Mouse (Mus musculus): Measurements from ENCODE around the gene Rcsd1. TPM values are rescaled to one million over a fixed set of nuclear protein-coding genes. Genes with fewer than 3 reads are reported as not detected.
A peak's percentile ranks its signal among the peaks of the same experiment; 100 is the strongest.

Gene Rcsd1
- polyA plus RNA-seq, 1 experiment from 2014 or later, result 53.7 TPM

DNA sequence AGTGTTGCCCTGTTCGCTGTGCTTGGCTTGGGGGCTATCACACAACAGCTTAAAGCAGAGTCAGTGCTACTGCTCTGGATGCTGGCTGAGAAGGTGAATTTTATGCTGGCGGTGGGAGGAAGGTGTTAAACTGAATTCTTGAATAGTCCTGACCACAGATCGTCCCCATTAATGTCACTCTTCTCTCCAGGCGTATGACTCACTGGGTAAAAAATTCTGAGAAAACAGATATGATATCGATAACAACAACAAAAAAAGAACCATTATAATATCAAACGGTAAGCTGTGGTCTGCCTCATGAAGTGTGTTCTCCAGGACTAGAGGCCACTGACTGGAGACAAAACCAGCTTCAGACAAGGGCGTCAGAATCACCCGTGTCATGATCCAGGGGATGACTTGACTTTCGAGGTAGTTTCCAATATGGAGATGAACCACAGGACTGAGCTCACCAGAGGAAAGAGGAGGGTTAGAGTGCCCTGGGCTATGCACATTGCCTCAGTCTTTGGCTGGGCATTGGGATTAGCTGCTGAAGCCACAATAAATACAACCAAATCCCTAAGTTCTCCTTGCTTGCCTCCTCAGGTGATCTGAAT, 13.1 kb upstream of the Rcsd1 start:
- ATAC-seq (replicated peaks; ENCODE audit: low FRiP score, low read depth) (no peak), DNase-seq (ENCODE audit: low spot score) (no peak)
- Histone ChIP-seq H3K27ac (no peak overlapping the region), H3K9ac (ENCODE audit: low read depth, low read length) (no peak overlapping the region), H3K4me2 (ENCODE audit: low read length) (no peak overlapping the region), H3K27me3 (ENCODE audit: insufficient read depth, low read length) (no peaks in the 10 kb centered on the region), H3K4me1 (replicated peaks; ENCODE audit: insufficient read depth, low read length) (peaks cover 27% of the 10 kb centered on the region), H3K9me3 (replicated peaks; ENCODE audit: low read length) (no peaks in the 10 kb centered on the region), H3K36me3 (ENCODE audit: insufficient read depth, low read length) (no peaks in the 10 kb centered on the region), H3K4me3 (replicated peaks; ENCODE audit: low read depth, low read length) (no peak overlapping the region)
- TF ChIP-seq CTCF (IDR thresholded peaks at IDR 0.05; ENCODE audit: low read depth), result no peak
- 87% methylated on average over 9 of the region's 9 CpGs for WGBS

DNA sequence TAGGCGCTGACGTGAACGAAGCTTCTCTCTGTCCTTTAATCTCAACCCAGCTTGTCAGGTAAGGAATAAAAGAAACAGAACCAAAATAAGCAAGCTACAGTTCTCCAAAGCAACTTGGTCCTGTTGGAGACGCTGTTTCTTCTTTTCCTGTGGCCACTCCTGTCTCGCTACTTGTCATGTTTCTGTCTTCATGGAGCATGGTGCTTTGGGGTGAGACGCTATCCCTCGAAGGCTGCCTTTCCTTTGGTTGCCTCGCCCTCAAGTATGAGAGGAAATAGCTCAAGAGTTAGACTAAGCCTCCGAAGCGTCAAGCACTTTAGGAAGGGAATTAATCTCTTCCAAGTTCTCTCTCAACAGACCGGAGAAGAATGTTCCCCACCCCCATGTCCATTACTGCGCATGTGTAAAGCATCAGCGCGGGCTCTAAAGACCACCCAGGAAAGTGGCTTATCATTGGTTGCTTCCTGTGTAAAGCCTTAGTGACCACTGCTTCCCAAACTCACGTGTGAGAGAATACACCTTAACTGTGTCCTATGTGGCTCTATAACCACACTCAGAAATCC, 9.1 kb upstream of the Rcsd1 start:
- H3K36me3 ChIP-seq (ENCODE audit: insufficient read depth, low read length), result no peaks in the 10 kb centered on the region
- 35% methylated on average over 15 of the region's 15 CpGs for WGBS
- peaks cover 17% of the 10 kb centered on the region for H3K4me1 ChIP-seq (replicated peaks; ENCODE audit: insufficient read depth, low read length)
- no peak for TF ChIP-seq CTCF (IDR thresholded peaks at IDR 0.05; ENCODE audit: low read depth)
- no peaks in the 10 kb centered on the region for H3K27me3 ChIP-seq (ENCODE audit: insufficient read depth, low read length)
- no peak overlapping the region for H3K4me3 ChIP-seq (replicated peaks; ENCODE audit: low read depth, low read length)
- no peaks in the 10 kb centered on the region for H3K9me3 ChIP-seq (replicated peaks; ENCODE audit: low read length)
- peak; percentile 82 for DNase-seq (ENCODE audit: low spot score)
- H3K27ac ChIP-seq, result peak overlapping the region; percentile 97
- H3K4me2 ChIP-seq (ENCODE audit: low read length), result peak overlapping the region; percentile 34
- ATAC-seq (replicated peaks; ENCODE audit: low FRiP score, low read depth), result no peak
- H3K9ac ChIP-seq (ENCODE audit: low read depth, low read length), result 0 out of 2 replicates have a peak overlapping the region, but pooled peaks have one; percentile 23

DNA sequence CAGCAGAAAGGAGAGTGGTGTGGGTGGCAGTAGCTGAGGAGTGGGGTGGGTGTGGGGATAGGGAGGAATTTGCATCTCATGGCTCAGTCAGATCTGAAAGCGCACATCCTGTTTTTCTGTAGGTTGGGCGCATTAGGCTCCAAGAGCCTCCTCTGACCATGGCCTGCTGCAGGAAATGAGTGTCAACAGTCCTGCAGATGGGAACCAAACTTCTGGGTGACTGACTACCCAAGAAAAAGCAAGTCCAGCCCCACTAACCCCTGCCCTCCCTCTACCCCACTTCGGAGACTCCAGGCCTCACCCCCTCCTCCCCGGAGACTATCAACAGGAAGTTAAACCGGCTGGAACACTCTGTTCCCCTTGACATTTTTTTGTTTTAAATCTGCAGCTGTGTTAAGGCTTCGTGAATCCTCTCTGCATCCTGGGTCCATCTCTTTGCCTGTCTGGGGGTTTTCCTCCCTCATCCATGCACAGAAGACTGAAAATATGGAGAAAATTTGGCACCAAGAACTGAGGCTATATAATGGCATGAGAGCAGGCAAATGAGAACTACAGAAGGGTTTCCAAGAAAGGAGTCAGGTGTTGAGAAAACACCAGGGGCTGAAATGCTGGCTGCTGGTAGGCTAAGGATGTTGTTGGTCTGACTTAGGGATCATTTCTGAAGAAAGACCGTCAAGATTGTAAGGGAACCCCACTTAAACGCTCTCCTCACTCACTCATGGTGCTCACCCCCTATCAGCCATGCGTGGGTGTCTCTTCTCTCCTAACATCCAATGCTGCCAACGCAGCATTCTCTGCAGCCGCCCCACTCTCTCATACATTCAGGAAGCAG, 8.4 kb upstream of the Rcsd1 start:
- Histone ChIP-seq H3K9me3 (replicated peaks; ENCODE audit: low read length) (no peaks in the 10 kb centered on the region), H3K27ac (peak overlapping the region; percentile 97), H3K4me3 (replicated peaks; ENCODE audit: low read depth, low read length) (no peak overlapping the region), H3K27me3 (ENCODE audit: insufficient read depth, low read length) (no peaks in the 10 kb centered on the region), H3K9ac (ENCODE audit: low read depth, low read length) (peak overlapping the region; percentile 23; the same call in 1 of the 2 replicates), H3K36me3 (ENCODE audit: insufficient read depth, low read length) (no peaks in the 10 kb centered on the region), H3K4me2 (ENCODE audit: low read length) (peak overlapping the region; percentile 34), H3K4me1 (replicated peaks; ENCODE audit: insufficient read depth, low read length) (peaks cover 17% of the 10 kb centered on the region)
- 17% methylated on average over 11 of the region's 11 CpGs for WGBS
- DNase-seq (ENCODE audit: low spot score) (peak; percentile 95), ATAC-seq (replicated peaks; ENCODE audit: low FRiP score, low read depth) (peak; percentile 87)
- no peak for TF ChIP-seq CTCF (IDR thresholded peaks at IDR 0.05; ENCODE audit: low read depth)

DNA sequence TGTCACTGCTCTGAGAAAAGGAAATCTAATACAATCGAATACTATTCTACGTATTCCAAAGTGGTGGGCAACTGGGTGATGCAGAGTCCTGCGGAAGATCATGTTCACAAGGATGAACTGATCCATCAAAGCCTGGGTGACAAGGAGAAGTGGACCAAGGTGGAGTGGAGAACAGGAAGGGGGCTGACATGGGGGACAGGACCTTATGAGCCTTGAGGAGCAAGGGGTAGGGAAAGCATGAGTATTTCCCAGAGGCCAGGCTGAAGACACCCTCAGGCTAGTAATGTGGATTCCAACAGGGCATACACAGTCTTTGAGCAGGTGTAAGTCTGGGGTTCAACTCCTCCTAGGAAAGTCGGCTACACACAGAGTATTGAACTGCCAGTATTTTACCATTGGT, 6.9 kb upstream of the Rcsd1 start:
- H3K4me3 ChIP-seq (replicated peaks; ENCODE audit: low read depth, low read length), result no peak overlapping the region
- ATAC-seq (replicated peaks; ENCODE audit: low FRiP score, low read depth), result no peak
- H3K4me2 ChIP-seq (ENCODE audit: low read length), result no peak overlapping the region
- DNase-seq (ENCODE audit: low spot score), result no peak
- no peak overlapping the region for H3K9ac ChIP-seq (ENCODE audit: low read depth, low read length)
- no peak overlapping the region; the same call in 1 of the 2 replicates for H3K27ac ChIP-seq
- TF ChIP-seq CTCF (IDR thresholded peaks at IDR 0.05; ENCODE audit: low read depth), result no peak
- H3K4me1 ChIP-seq (replicated peaks; ENCODE audit: insufficient read depth, low read length), result peaks cover 17% of the 10 kb centered on the region
- 82% methylated on average over 4 of the region's 4 CpGs for WGBS
- no peaks in the 10 kb centered on the region for H3K27me3 ChIP-seq (ENCODE audit: insufficient read depth, low read length)
- H3K36me3 ChIP-seq (ENCODE audit: insufficient read depth, low read length), result no peaks in the 10 kb centered on the region
- no peaks in the 10 kb centered on the region for H3K9me3 ChIP-seq (replicated peaks; ENCODE audit: low read length)

DNA sequence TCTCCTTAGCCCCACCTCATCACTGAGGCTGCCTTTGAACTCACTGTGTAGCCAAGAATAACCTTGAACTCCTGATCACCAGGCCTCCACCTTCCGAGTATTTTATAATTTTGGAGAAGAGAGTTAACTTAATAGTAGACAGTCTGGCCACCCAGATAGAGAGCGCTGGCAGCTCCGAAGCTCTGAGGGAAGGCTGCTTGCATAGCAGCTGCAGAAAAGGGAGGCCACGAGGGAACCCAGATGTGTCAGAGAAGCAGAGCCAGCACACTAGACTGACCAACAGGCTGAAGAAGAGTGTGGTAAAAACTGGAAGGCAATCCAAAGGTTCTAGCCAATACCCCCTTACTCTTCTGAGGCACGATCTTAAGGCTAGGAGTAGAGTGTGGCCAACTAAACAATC, 4.2 kb upstream of the Rcsd1 start:
- DNase-seq (ENCODE audit: low spot score) (no peak), ATAC-seq (replicated peaks; ENCODE audit: low FRiP score, low read depth) (no peak)
- H3K36me3 ChIP-seq (ENCODE audit: insufficient read depth, low read length), result no peaks in the 10 kb centered on the region
- no peak overlapping the region for H3K4me3 ChIP-seq (replicated peaks; ENCODE audit: low read depth, low read length)
- H3K4me2 ChIP-seq (ENCODE audit: low read length), result no peak overlapping the region
- H3K9ac ChIP-seq (ENCODE audit: low read depth, low read length), result no peak overlapping the region
- 69% methylated on average over 5 of the region's 5 CpGs for WGBS
- H3K4me1 ChIP-seq (replicated peaks; ENCODE audit: insufficient read depth, low read length), result peaks cover 19% of the 10 kb centered on the region
- H3K27me3 ChIP-seq (ENCODE audit: insufficient read depth, low read length), result no peaks in the 10 kb centered on the region
- no peaks in the 10 kb centered on the region for H3K9me3 ChIP-seq (replicated peaks; ENCODE audit: low read length)
- no peak overlapping the region for H3K27ac ChIP-seq
- no peak for TF ChIP-seq CTCF (IDR thresholded peaks at IDR 0.05; ENCODE audit: low read depth)

DNA sequence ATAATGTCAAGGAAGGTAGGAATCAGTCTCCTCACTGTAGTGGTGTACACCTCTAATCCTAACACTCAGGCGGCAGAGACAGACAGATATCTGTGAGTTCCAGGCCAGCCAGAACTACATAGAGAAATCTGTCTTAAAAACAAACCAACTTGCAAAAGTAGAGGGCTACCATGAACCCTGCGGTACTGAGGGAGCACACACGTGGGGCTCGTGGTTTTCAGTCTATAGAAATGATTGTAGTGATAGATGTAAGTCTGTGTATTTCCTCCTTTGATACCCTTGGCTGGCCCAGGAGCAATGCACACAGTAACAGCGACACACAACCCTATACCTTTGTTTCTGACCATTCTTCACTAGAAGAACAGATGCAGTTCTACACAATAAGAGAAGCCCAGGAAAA, 2.4 kb upstream of the Rcsd1 start:
- 91% methylated on average over 5 of the region's 5 CpGs for WGBS
- ATAC-seq (replicated peaks; ENCODE audit: low FRiP score, low read depth) (no peak), DNase-seq (ENCODE audit: low spot score) (no peak)
- peaks cover 12% of the 10 kb centered on the region for H3K4me1 ChIP-seq (replicated peaks; ENCODE audit: insufficient read depth, low read length)
- H3K36me3 ChIP-seq (ENCODE audit: insufficient read depth, low read length), result no peaks in the 10 kb centered on the region
- H3K4me3 ChIP-seq (replicated peaks; ENCODE audit: low read depth, low read length), result no peak overlapping the region
- H3K27ac ChIP-seq, result no peak overlapping the region
- H3K9me3 ChIP-seq (replicated peaks; ENCODE audit: low read length), result no peaks in the 10 kb centered on the region
- no peak overlapping the region for H3K4me2 ChIP-seq (ENCODE audit: low read length)
- TF ChIP-seq CTCF (IDR thresholded peaks at IDR 0.05; ENCODE audit: low read depth), result no peak
- no peak overlapping the region for H3K9ac ChIP-seq (ENCODE audit: low read depth, low read length)
- no peaks in the 10 kb centered on the region for H3K27me3 ChIP-seq (ENCODE audit: insufficient read depth, low read length)
